Mouse (Mus musculus) heart, postnatal 0 days (tissue): Measurements from ENCODE around the gene Ift80.

Source experiments
- CTCF ChIP-seq: IDR thresholded peaks from 2 replicates; pipeline ENCODE4 v1.5.1; 2016; ENCODE audit warnings: antibody characterized with exemption, control low read depth, low read depth
- EP300 ChIP-seq: IDR thresholded peaks from 2 replicates; pipeline ENCODE4 v1.6.1; 2016; ENCODE audit warnings: antibody characterized with exemption, low read depth

- TF ChIP-seq CTCF (no peak), EP300 (no peak)
Measured at GRCm38 (mm10) chr3:68973574-68973973, 30.8 kb downstream of the Ift80 start.
